Mouse (Mus musculus): ENCODE measurements around the gene Mtr.
"Not testable (repeated sequence)": the region's sequence is repeated elsewhere in the genome, so short reads cannot be mapped to it uniquely, and the experiment has no call there.

Mtr gene

GRCm38 (mm10) chr13:12160121-12160475 lies 97.8 kb downstream of the Mtr start:
- DNase-seq (ENCODE audit: inconsistent ontology term) = peak; percentile 38

- no peak for DNase-seq (ENCODE audit: inconsistent ontology term)
Measured at GRCm38 (mm10) chr13:12159288-12160120, 98.4 kb downstream of the Mtr start.

- DNase-seq (ENCODE audit: inconsistent ontology term) = no peak
Measured at GRCm38 (mm10) chr13:12153922-12154321, 104.0 kb downstream of the Mtr start.

- DNase-seq (ENCODE audit: inconsistent ontology term) = no peak
Measured at GRCm38 (mm10) chr13:12146918-12147507, 110.9 kb downstream of the Mtr start.

- DNase-seq (ENCODE audit: inconsistent ontology term) = no peak
Measured at GRCm38 (mm10) chr13:12146402-12146801, 111.5 kb downstream of the Mtr start.

- DNase-seq (ENCODE audit: inconsistent ontology term) = no peak
Measured at GRCm38 (mm10) chr13:12143347-12143746, 114.6 kb downstream of the Mtr start.

GRCm38 (mm10) chr13:12136461-12136860 lies 121.5 kb downstream of the Mtr start:
- not testable (repeated sequence) for DNase-seq (ENCODE audit: inconsistent ontology term)

- DNase-seq (ENCODE audit: inconsistent ontology term) = peak; percentile 9
Measured at GRCm38 (mm10) chr13:12133549-12133948, 124.4 kb downstream of the Mtr start.

Data from Muller cell, postnatal 12 days (primary cell).